Mouse (Mus musculus) midbrain, embryonic 11.5 days (tissue): ENCODE data around the gene Srsf3. TPM values are rescaled to one million over a fixed set of nuclear protein-coding genes. Genes with fewer than 3 reads are reported as not detected.

Experiments
- ATAC-seq: fragments of 200-750 bp; cut with Nextera tagmentation; 2 replicates; pipeline ENCODE4 v1.8.0; 2017; ENCODE audit warnings: moderate TSS enrichment, moderate library complexity; ENCODE audit not compliant: low FRiP score
- DNase-seq: peaks from one replicate; pipeline ENCODE4 v3.0.0; 2015; ENCODE audit warnings: low spot score; ENCODE audit errors: missing footprints
- H3K27ac ChIP-seq: fragments of 300-500 bp; sonication (generic); 2 replicates; pipeline ENCODE4 v1.5.1; 2014; ENCODE audit warnings: low read depth, low read length
- H3K27me3 ChIP-seq: fragments of 300-500 bp; sonication (generic); 2 replicates; pipeline ENCODE4 v1.6.1; 2014; ENCODE audit warnings: mild to moderate bottlenecking, low read length, moderate library complexity, mixed read lengths; ENCODE audit not compliant: control insufficient read depth, insufficient read depth
- H3K36me3 ChIP-seq: fragments of 300-500 bp; sonication (generic); 2 replicates; pipeline ENCODE4 v1.6.1; 2014; ENCODE audit warnings: mild to moderate bottlenecking, low read length, moderate library complexity, mixed read lengths; ENCODE audit not compliant: control insufficient read depth, insufficient read depth
- H3K4me1 ChIP-seq: fragments of 300-500 bp; sonication (generic); 2 replicates; pipeline ENCODE4 v1.6.1; 2014; ENCODE audit warnings: low read length; ENCODE audit not compliant: control insufficient read depth, insufficient read depth
- H3K4me2 ChIP-seq: fragments of 300-500 bp; sonication (generic); 2 replicates; pipeline ENCODE4 v1.6.1; 2014; ENCODE audit warnings: mild to moderate bottlenecking, moderate library complexity
- H3K4me3 ChIP-seq: fragments of 300-500 bp; sonication (generic); 2 replicates; pipeline ENCODE4 v1.5.1; 2014; ENCODE audit warnings: low read depth, low read length
- H3K9ac ChIP-seq: fragments of 300-500 bp; sonication (generic); 2 replicates; pipeline ENCODE4 v1.6.1; 2014; ENCODE audit warnings: low read length
- H3K9me3 ChIP-seq: fragments of 300-500 bp; sonication (generic); 2 replicates; pipeline ENCODE4 v1.6.1; 2016; ENCODE audit warnings: low read length; ENCODE audit not compliant: control insufficient read depth
- WGBS: fragments of 180-500 bp; shearing (Covaris S2); extraction: QIAGEN DNeasy Blood & Tissue Kit; methylation state at CpG from one replicate; pipeline ENCODE4 v1.1.7; 2014; 5-methylcytosine and 5-hydroxymethylcytosine counted together
- polyA plus RNA-seq: library from polyadenylated mRNA; unstranded; fragments of >200 nt; fragmentation: Nextera tagmentation; extraction: Ambion mirVana; gene quantifications from 2 replicates; pipeline ENCODE4 v1.2.1, GENCODE M21; 2014

The Srsf3 gene
- polyA plus RNA-seq, 1 experiment from 2014 or later: 899 TPM

- Histone ChIP-seq H3K27me3 (no peaks in the 10 kb centered on the region; the same call in 1 of the 2 replicates), H3K9ac (no peak overlapping the region), H3K4me2 (no peak overlapping the region), H3K36me3 (no peaks in the 10 kb centered on the region), H3K27ac (no peak overlapping the region), H3K4me3 (no peak overlapping the region), H3K4me1 (peaks cover 10% of the 10 kb centered on the region), H3K9me3 (no peaks in the 10 kb centered on the region)
- DNase-seq: peak; percentile 80
- WGBS: 87% methylated on average over 4 of the region's 4 CpGs
- ATAC-seq: no peak
Observed at GRCm38 (mm10) chr17:29009181-29009580, 23.2 kb upstream of the Srsf3 start.

GRCm38 (mm10) chr17:29014235-29014634 lies 18.2 kb upstream of the Srsf3 start:
- no peak overlapping the region for H3K4me3 ChIP-seq
- H3K27ac ChIP-seq: no peak overlapping the region
- DNase-seq: no peak
- no peaks in the 10 kb centered on the region for H3K4me1 ChIP-seq
- no peaks in the 10 kb centered on the region for H3K36me3 ChIP-seq
- ATAC-seq: no peak
- no peaks in the 10 kb centered on the region; the same call in 1 of the 2 replicates for H3K27me3 ChIP-seq
- H3K9me3 ChIP-seq: no peaks in the 10 kb centered on the region
- no peak overlapping the region for H3K4me2 ChIP-seq
- H3K9ac ChIP-seq: no peak overlapping the region

GRCm38 (mm10) chr17:29015638-29016037 lies 16.8 kb upstream of the Srsf3 start:
- no peak overlapping the region for H3K4me3 ChIP-seq
- H3K9ac ChIP-seq: no peak overlapping the region
- ATAC-seq (no peak), DNase-seq (peak; percentile 92)
- H3K4me2 ChIP-seq: no peak overlapping the region
- no peak overlapping the region for H3K27ac ChIP-seq
- H3K9me3 ChIP-seq: no peaks in the 10 kb centered on the region
- WGBS: 23% methylated on average over 2 of the region's 2 CpGs
- H3K4me1 ChIP-seq: no peaks in the 10 kb centered on the region
- H3K36me3 ChIP-seq: no peaks in the 10 kb centered on the region
- H3K27me3 ChIP-seq: no peaks in the 10 kb centered on the region; the same call in 1 of the 2 replicates

- no peaks in the 10 kb centered on the region; the same call in 1 of the 2 replicates for H3K27me3 ChIP-seq
- H3K36me3 ChIP-seq: no peaks in the 10 kb centered on the region
- 86% methylated on average over 4 of the region's 4 CpGs for WGBS
- no peaks in the 10 kb centered on the region for H3K9me3 ChIP-seq
- ATAC-seq (no peak), DNase-seq (no peak)
- no peak overlapping the region for H3K27ac ChIP-seq
- no peak overlapping the region for H3K4me3 ChIP-seq
- H3K4me2 ChIP-seq: no peak overlapping the region
- H3K9ac ChIP-seq: no peak overlapping the region
- H3K4me1 ChIP-seq: no peaks in the 10 kb centered on the region
Observed at GRCm38 (mm10) chr17:29016705-29017104, 15.7 kb upstream of the Srsf3 start.

GRCm38 (mm10) chr17:29018292-29018984 lies 14.0 kb upstream of the Srsf3 start:
- Histone ChIP-seq H3K9ac (no peak overlapping the region), H3K4me1 (no peaks in the 10 kb centered on the region), H3K27ac (no peak overlapping the region), H3K4me2 (no peak overlapping the region), H3K36me3 (no peaks in the 10 kb centered on the region), H3K27me3 (no peaks in the 10 kb centered on the region), H3K4me3 (no peak overlapping the region), H3K9me3 (no peaks in the 10 kb centered on the region)
- DNase-seq (no peak), ATAC-seq (no peak)
- 49% methylated on average over 11 of the region's 11 CpGs for WGBS

GRCm38 (mm10) chr17:29019391-29019790 lies 13.0 kb upstream of the Srsf3 start:
- no peak for DNase-seq

GRCm38 (mm10) chr17:29020444-29020843 lies 12.0 kb upstream of the Srsf3 start:
- DNase-seq (no peak), ATAC-seq (no peak)
- no peak overlapping the region for H3K4me2 ChIP-seq
- H3K4me3 ChIP-seq: no peak overlapping the region
- H3K9ac ChIP-seq: no peak overlapping the region
- H3K9me3 ChIP-seq: no peaks in the 10 kb centered on the region
- H3K4me1 ChIP-seq: 0 out of 2 replicates have a peak, but pooled peaks cover 2% of the 10 kb centered on the region
- no peaks in the 10 kb centered on the region; the same call in 1 of the 2 replicates for H3K27me3 ChIP-seq
- no peaks in the 10 kb centered on the region for H3K36me3 ChIP-seq
- H3K27ac ChIP-seq: no peak overlapping the region

More at GRCm38 (mm10) chr17:29019391-29019790, 13.0 kb upstream of the Srsf3 start:
- no peaks in the 10 kb centered on the region for H3K9me3 ChIP-seq
- no peaks in the 10 kb centered on the region for H3K4me1 ChIP-seq
- no peaks in the 10 kb centered on the region for H3K36me3 ChIP-seq
- WGBS: 82% methylated on average over 7 of the region's 7 CpGs
- H3K27me3 ChIP-seq: no peaks in the 10 kb centered on the region
- ATAC-seq: no peak
- no peak overlapping the region for H3K4me2 ChIP-seq
- no peak overlapping the region for H3K9ac ChIP-seq
- no peak overlapping the region for H3K27ac ChIP-seq
- H3K4me3 ChIP-seq: no peak overlapping the region

- DNase-seq: no peak
- Histone ChIP-seq H3K4me3 (no peak overlapping the region), H3K9ac (no peak overlapping the region), H3K27me3 (no peaks in the 10 kb centered on the region; the same call in 1 of the 2 replicates), H3K27ac (no peak overlapping the region), H3K9me3 (no peaks in the 10 kb centered on the region), H3K4me2 (no peak overlapping the region), H3K36me3 (no peaks in the 10 kb centered on the region), H3K4me1 (0 out of 2 replicates have a peak, but pooled peaks cover 2% of the 10 kb centered on the region)
- WGBS: 28% methylated on average over 15 of the region's 15 CpGs
- no peak for ATAC-seq
Observed at GRCm38 (mm10) chr17:29022230-29022819, 10.1 kb upstream of the Srsf3 start.

GRCm38 (mm10) chr17:29023346-29023745 lies 9.1 kb upstream of the Srsf3 start:
- ATAC-seq (no peak), DNase-seq (peak; percentile 78)
- Histone ChIP-seq H3K4me3 (no peak overlapping the region), H3K9me3 (no peaks in the 10 kb centered on the region), H3K27me3 (no peaks in the 10 kb centered on the region; the same call in 1 of the 2 replicates), H3K4me1 (0 out of 2 replicates have a peak, but pooled peaks cover 2% of the 10 kb centered on the region), H3K27ac (no peak overlapping the region), H3K4me2 (no peak overlapping the region), H3K9ac (no peak overlapping the region), H3K36me3 (no peaks in the 10 kb centered on the region)
- WGBS: 84% methylated on average over 6 of the region's 6 CpGs
